Mouse (Mus musculus): Measurements from ENCODE around the gene Tbca.

Gene Tbca

DNA sequence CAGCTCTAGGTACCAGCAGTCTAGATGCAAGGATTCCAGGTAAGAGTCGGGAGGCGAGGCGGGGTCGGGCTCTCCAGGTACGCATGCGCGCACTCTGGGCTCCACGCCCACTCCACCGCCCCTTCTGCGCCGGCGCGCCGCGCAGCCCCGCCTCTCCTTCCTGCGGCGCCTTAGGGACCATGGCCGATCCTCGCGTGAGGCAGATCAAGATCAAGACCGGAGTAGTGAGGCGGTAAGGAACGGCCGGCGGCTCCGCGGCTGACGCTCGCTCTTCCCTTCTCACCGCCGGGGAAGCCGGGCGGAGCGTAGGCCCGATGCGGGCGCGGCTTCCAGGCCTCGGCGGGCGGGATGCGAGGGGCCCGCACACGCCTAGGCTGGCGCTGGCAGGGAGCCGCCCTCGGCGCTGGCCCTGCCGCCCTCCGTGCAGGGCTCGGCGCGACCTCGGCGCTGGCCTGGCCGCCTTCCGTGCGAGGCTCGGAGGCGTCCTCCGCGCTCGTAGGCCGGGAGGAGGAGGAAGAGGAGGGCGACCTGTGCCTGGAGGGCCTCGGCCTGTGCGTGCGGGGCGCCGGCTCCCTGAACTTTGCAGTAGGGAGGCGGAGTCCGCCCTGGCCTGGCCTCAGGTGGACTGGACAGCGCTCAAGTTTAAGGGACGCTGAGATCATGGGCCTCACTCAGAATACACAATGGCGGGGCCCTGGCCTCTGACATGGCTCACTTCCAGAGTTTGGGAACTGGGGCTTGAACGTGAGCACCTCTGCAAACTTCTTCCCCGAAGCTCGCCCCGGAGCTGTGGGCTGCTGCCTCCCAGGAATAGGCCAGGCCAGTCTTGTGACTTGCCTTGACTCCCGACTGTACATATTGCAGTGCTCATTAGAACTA is at the start of gene Tbca:
Gene Tbca (plus strand): TSS at position 140 of the 879 bp plus-strand sequence.
- peak; percentile 79 to 83 for DNase-seq (ENCODE audit: low spot score in 2 of 2)

DNA sequence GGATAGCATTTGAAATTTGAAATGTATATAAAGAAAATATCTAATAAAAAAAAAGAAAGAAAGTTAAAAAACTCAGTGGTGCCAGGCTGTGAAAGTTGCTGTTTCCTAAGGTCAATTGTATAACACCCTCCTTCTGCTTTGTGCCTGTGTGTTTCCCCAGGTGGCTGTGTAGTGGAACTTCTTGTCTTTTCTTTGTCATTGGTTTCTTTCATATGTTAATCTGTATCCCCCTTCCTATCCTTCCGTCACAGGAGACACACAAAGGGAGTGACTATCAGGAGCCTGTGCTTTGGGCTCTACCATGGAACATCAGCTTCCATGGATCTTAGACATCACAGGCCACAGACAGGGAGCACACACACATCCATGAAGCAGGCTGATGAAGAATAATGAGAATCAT is 43.5 kb upstream of the Tbca start:
- DNase-seq (ENCODE audit: low spot score in 2 of 2) = no peak

DNA sequence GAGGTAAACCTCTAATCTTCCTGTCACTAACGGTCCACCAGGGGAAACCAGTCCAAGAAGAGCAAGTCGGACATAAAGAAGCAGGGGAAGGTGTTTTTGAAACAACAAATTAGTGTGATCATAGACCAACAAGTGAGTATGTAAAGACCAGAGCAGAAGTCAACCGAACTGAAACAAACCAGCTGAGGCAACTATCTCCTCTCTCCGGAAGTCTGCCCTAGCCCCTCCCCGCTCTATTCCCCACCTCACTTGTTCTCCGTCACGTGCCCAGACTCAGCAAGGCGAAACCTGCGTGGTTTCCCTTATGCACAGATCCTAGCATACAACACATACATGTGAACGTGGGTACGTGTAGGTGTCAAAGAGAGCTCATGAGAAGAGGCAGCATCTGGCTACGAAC is 22.9 kb upstream of the Tbca start:
- DNase-seq (ENCODE audit: low spot score in 2 of 2) = no peak

DNA sequence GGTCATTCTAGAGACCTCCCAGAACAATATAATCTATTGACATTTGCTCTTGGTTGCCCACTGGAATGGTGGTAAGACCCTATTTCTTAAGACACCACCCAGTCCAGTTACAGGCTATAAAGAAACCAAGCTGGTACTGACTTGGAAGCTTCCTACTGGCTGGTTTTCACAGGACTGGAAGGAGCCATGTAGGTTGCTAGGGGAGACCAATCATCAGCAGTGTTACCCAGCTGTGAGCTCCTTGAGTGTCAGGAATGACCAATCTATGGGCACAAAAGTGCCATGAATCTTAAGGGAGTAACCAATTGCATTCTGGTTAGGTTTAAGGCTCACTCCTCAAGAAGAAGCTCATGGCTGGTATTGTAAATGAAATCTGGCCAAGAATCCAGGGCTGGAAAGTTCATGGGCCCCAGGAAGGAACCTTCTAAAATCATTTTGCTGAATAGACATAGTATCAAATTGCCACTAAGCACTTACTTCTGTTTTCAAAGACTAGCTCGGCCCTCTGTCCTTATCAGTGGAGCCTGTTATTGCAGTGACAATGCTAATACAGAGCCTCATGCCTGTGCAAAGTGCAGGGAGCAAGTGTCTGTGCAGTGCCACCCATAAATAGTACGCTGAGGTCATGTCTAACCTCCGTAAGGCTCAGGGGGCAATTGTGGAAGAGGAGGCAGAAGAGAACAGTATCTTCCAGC is 20.1 kb upstream of the Tbca start:
- no peak for DNase-seq (ENCODE audit: low spot score in 2 of 2)

DNA sequence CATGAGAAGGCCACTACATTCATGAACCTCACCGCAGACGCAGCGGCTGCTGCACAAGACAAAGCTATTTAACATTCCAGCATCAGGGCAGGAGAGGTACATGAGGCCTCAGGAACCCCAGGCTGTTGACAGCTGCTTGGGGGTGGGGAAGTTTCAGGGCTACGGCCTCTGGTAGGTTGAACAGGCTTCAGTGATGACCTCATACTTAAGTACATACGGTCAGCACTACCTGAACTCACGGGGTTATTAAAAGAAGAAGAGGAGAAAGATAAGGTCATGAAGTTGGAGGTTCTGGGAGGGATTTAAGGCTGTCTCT is 19.6 kb upstream of the Tbca start:
- no peak for DNase-seq (ENCODE audit: low spot score in 2 of 2)

DNA sequence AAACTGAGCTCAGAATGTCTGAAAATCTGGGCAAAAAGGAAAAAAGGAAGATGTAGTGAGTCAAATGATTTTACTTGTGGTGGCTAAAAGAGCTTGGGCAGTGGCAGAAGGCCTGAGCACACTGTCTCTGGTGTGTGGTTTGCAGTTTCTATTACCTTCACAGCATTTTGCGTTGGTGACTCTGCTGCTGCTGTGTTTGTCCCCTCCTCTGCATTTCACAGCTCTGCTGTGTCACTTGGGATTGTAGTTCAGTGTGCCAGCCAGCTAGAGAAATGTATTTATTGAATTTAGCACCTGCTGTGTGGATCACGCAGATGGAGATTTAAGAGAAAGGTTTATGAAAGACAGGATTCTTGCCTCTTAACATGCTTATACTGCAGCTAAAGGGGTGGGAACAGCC is 1.8 kb upstream of the Tbca start:
- DNase-seq (ENCODE audit: low spot score in 2 of 2) = no peak

DNA sequence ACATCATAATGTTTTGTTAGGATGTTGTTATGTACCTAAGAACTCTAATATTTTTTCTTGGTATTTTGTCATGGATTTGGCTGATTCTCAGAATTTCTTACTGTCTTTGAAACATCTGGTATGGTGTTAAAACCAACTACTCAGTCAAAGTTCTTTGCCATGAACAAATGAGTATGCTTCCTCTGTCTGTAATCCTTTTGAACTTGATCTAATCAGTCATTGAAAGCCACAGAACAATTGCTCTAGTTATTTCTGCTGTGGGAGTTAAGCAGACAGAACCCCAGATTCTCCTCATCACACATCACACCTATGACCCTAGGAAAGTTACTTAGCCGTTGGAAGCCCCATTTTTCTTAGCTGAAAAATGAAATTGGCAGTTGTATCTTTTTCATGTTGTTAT is 6.0 kb downstream of the Tbca start:
- no peak for DNase-seq (ENCODE audit: low spot score in 2 of 2)

DNA sequence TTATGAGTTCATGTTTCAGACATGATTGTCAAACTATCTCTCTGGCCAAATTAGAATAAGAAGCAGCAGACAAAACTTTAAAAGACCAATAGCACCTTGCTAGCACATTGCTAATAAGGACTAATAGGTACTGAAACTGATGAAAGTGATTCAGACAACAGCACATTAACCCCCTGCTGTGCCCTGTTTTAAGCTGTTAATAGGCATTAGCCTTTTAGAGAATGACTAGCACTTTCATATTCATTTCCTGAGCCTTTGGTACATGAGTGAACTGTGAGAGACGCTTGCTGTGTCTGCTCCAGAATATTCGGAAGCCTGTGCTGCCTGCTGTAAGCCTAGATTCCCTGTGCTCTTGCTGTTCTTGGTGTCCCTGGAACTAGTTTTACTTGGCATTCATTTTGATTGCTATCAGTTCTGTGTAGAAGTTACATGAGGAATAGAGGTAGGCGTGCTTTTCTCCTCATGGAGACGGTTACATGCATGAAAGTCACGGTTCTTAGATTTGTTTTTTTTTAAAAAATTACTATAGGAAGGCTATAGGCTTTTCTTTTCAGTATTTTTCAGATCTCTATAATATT is 14.9 kb downstream of the Tbca start:
- DNase-seq (ENCODE audit: low spot score in 2 of 2) = no peak

DNA sequence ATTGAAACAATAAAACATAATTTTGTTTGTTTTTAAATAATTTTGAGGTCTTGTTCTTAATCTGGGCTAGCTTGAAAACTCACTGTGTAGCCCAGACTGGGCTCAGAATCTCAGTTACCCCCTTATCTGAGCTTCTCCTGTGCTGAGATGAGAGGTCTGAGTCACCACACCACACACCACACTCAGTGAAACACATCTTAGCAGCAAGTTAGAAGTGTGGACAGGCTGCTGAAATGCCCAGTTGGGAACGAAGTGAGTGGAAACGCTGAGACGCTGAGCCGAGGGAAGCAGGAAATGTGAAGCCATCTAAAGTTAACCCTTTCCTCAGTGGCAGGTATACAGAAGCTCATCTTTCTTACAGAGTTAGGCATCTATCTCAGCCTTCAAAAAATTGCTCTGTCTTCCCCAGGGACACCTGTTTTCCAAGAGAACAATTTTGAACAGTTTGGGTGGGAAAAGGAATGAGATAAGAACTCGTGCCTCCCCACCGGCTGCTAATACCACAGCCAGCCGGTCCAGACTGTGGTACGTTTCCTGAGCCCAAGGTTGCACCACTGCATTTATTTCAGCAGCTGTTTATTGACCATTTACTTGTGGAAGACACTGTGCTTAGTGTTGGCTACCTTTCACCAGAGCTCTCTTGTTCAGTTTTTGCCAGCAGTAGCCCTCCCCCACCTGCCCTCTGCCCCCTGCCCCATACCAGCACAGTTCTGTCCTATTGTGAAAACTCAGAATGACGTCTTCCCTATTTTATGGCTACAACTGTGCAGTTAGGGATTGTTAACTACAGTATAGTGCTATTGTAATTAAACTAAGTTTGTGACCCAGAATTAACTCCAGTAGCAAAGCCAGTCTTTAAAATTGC is 17.8 kb downstream of the Tbca start:
- no peak for DNase-seq (ENCODE audit: low spot score in 2 of 2)

DNA sequence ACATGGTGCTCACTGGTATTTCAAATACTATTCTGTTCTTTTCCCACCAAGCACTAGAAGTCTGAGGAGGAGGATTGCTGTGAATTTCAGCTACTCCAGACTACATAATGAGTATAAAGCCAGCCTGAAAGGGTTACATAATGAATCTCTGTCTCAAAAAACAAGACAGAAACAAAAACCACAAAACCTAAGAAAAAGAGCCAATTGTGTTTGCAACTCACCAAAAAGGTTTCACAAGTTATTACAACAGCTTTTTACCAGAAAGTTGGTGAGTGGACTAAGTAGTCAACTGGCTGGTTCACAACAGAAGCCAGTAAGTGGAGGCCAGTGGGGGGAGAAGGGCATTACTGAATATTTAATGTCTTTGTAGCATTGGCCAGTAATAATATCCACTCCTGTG is 19.9 kb downstream of the Tbca start:
- DNase-seq (ENCODE audit: low spot score in 2 of 2) = no peak

DNA sequence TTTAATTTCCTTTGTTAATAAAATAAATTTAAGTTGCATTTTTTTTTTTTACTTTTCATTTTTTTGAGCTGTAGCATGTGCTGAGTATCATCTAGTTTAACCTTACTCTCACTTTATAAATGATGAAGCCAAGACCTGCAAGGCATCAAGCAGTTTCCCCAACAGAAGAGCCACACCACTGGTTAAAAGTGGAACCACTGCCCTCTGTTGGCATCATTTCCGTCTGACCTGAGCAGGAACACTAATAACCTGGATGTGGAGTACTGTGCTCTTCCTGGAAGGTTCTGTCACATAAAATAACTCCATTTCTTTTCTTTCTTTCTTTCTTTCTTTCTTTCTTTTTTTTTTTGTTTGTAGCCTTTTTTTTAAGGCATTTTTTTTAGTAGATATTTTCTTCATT is 21.0 kb downstream of the Tbca start:
- DNase-seq (ENCODE audit: low spot score in 2 of 2) = no peak

DNA sequence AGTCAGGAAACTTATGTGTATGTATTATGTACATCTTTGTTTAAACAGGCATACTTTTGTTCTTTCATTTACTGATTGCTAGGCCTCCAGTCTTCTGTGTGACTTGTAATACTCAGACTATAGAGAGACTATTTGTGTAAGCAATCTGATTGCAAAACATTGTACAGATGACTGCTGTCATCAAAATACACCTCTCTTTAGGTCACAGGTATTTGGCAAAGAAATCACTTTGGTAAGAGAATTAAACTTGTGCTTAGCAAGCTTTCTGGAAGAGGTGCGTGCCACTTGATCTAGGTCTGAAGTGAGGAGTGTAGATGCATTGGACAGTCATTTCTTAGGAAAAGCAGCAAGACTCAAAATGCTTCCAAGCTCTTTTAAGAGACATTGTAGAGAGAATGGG is 22.7 kb downstream of the Tbca start:
- no peak for DNase-seq (ENCODE audit: low spot score in 2 of 2)

DNA sequence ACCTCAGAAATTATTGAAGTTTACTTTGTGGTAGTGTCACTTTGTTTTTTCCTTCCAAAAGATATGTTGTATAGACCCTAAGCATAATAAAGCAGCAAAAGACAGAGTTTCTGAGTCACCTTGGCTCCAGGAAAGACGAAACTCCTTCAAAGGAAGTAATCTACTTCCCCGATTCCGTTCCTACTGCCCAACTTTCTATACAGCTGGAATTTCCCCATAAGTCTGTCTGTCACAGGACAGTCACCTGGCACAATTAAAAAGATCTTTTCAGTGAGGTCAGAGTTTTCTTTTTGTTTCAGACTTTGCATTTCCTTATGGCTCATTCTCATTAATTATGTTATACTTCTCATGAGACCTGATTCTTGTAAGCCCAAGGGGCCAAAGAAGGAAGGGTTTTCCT is 25.1 kb downstream of the Tbca start:
- DNase-seq (ENCODE audit: low spot score in 2 of 2) = no peak

DNA sequence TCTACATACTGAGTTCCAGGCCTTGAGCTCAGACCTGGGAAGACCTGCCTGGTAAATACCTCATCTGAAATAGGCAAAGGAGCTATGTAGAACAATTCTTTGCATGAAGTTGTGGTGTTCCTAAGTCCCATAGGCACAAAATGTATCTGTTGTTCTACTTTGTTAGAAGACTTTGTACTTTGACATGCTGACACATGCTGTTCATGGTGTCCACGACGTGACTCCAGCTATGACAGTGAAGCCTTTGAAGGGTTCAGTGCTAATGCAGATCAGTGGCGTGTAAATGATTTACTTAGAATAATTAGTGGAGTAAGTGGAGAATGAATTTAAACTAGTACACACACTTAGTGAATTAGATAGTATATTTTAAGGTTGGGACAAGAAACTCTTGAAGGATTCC is 31.8 kb downstream of the Tbca start:
- no peak for DNase-seq (ENCODE audit: low spot score in 2 of 2)

DNA sequence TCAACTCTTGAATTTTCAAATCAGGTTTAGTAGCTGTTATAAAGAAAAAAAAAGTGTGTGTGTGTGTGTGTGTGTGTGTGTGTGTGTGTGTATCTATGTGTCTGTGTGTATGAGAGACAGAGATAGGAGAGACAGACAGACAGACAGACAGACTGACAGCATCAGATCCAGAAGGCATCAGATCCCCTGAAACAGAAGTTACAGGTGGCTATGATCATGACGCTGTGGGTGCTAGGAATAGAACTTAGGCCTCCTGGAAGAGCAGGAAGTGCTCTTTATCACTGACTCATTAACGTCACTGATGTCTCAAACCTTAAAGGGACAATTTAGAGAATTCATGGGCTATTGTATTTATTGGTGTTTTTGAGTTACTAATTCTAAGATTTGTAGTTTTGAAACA is 32.2 kb downstream of the Tbca start:
- DNase-seq (ENCODE audit: low spot score in 2 of 2) = no peak

DNA sequence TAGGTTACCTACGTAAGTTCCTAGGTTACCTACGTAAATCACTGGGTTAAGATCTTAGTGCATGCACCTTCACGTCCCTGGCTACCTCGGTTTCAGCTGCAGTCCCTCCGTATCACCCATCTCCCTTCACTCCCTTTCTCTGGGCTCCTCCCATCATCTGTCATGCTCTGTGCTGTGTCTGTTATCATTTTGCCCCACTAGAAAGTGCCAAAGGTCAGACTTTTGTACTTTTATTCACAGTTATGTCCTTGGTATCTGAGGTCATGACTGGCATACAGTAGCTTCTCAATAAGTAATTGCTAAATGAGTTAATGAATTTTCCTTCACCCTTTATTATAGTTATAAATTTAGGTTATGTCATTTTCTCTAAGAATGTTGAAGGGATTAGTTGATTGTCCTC is 37.7 kb downstream of the Tbca start:
- DNase-seq (ENCODE audit: low spot score in 2 of 2) = no peak

DNA sequence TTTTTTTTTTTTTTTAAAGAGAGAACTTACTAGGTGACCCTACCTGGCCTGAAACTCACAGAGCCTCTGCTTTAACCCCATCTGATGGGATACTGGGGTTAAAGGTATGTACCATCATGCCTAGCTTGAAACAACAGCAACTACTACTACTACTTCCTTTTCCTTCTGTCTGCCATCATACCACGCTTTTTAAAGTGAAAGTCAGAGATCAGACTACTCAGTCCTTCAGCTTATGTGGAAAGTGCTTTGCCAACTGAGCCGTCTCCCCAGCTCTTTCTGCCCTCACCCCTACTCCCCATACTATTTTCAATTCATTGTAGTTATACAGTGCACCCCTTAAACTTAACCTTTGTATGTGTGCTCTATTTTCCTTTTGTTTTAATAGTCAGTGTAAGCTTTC is 38.3 kb downstream of the Tbca start:
- DNase-seq (ENCODE audit: low spot score in 2 of 2) = no peak

DNA sequence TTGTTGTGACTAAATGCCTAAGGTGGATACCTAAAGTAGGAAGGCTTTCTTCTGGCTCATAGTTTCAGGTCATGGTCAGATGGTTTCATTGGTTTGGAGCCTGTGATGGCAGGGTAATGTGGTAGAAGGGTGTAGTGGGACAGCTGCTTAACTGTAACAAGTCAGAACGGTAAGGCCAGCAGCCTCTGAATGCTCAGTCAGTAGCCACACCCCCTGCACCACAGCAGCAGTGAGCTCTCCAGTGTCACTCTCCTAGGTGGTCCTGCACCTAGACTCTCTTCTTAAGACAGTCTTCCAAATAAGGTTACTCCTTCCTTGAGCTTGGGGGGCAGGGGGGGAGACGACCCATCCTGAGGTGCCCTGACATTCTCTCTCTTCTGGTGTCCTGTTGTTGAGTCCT is 39.1 kb downstream of the Tbca start:
- no peak for DNase-seq (ENCODE audit: low spot score in 2 of 2)

DNA sequence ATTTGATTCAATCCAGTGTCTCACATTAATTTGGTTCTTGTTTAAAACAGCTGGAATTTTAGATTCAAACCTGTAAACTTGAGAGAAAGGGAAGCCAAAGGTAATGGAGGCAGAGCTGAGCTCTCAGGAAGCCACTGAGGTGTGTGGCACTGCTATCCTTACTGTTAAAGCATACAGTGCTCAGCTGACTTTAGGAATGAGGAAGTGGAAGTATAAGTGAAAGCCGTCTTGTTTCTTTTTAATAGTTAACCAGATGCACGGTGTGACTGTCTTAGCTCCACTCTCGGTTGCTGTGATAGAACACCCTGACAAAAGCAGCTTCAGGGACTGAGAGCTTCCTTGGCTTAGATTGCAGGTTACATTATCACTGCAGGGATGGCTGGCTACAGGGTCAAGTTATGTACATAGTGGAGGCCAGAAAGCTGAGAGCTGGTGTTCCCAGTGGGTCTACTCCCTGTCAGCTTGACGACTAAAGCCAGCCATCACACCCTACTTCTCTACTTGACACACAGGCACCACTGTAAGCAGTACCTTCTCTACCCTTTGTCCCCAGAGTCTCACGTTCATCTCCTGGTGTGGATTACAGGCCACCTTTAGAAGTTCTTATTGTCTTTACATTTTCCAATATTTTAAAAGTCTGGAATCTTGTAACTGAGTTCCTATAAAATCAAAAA is 49.5 kb downstream of the Tbca start:
- no peak for DNase-seq (ENCODE audit: low spot score in 2 of 2)

DNA sequence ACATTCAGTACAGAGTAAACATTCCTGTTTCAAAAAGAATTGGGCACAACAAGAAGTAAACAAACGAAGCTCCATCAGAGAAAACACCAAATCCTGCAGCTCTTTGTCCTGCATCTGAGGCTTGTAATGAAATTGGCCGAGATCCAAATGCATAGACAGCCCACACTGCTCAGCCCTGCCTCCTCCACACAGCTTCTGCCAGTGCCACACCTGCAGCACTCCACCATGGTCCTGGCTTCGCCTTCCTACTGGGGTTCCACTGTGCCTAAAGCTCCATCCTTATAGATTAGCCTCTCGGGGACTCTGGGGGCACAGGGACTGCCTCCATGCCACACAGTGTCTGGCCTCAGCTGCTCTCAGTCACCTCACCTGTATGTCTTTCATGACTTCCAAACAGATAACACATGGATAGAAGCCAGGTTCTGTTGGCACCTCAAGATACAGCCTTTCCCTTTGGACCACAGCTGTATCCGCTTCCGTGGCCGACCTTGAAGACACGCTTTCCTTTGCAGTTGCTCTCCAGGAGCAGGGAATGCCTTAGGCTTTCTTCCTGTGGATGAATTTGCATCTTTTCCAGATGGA is 50.1 kb downstream of the Tbca start:
- DNase-seq (ENCODE audit: low spot score in 2 of 2) = no peak

DNA sequence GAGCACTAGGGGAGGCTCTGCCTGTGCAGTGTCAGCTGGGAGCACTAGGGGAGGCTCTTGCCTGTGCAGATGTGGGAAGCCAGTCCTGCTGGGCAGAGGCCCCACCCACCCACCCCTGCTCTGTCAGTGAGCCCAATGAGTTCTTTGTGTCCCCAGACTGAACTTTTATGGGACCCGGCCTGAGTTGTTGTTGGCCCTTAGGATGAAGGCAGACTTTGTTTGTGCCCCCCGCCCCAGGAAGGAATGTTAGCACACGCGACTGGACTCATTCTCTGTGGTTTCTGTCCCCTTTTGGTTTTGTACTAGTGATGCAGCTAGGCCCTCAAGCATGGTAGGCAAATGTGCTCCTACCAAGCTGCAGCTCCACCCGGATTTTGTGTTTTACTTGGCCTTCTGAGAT is 54.5 kb downstream of the Tbca start:
- no peak for DNase-seq (ENCODE audit: low spot score in 2 of 2)
